Mouse (Mus musculus) hindbrain, embryonic 13.5 days (tissue): ENCODE data around the gene Ddx42. TPM values are rescaled to one million over a fixed set of nuclear protein-coding genes. Genes with fewer than 3 reads are reported as not detected.
"Not testable (repeated sequence)": the region's sequence is repeated elsewhere in the genome, so short reads cannot be mapped to it uniquely, and the experiment has no call there.

ENCODE experiments used
- ATAC-seq: fragments of 200-750 bp; cut with Nextera tagmentation; 2 replicates; pipeline ENCODE4 v1.8.0; 2017; ENCODE audit warnings: moderate TSS enrichment; ENCODE audit not compliant: low FRiP score
- H3K27ac ChIP-seq: fragments of 300-500 bp; sonication (generic); 2 replicates; pipeline ENCODE4 v1.5.1; 2015; ENCODE audit warnings: inconsistent platforms, mild to moderate bottlenecking, moderate library complexity
- H3K27me3 ChIP-seq: fragments of 300-500 bp; sonication (generic); 2 replicates; pipeline ENCODE4 v1.6.1; 2015; ENCODE audit warnings: mild to moderate bottlenecking, inconsistent platforms
- H3K36me3 ChIP-seq: fragments of 300-500 bp; sonication (generic); 2 replicates; pipeline ENCODE4 v1.6.1; 2015; ENCODE audit warnings: mild to moderate bottlenecking, inconsistent platforms
- H3K4me1 ChIP-seq: fragments of 300-500 bp; sonication (generic); replicated peaks from 2 replicates; pipeline ENCODE4 v1.6.1; 2015; ENCODE audit warnings: inconsistent platforms
- H3K4me2 ChIP-seq: fragments of 300-500 bp; sonication (generic); 2 replicates; pipeline ENCODE4 v1.6.1; 2015; ENCODE audit warnings: inconsistent platforms, mild to moderate bottlenecking, moderate library complexity
- H3K4me3 ChIP-seq: fragments of 300-500 bp; sonication (generic); 2 replicates; pipeline ENCODE4 v1.5.1; 2015; ENCODE audit warnings: mild to moderate bottlenecking, inconsistent platforms
- H3K9ac ChIP-seq: fragments of 300-500 bp; sonication (generic); 2 replicates; pipeline ENCODE4 v1.6.1; 2015; ENCODE audit warnings: mild to moderate bottlenecking, inconsistent platforms
- H3K9me3 ChIP-seq: fragments of 300-500 bp; sonication (generic); 2 replicates; pipeline ENCODE4 v1.6.1; 2016; ENCODE audit warnings: inconsistent platforms
- WGBS: fragments of 180-500 bp; shearing (Covaris S2); methylation state at CpG from one replicate; pipeline ENCODE4 v1.1.7; 2015; 5-methylcytosine and 5-hydroxymethylcytosine counted together
- polyA plus RNA-seq: library from polyadenylated mRNA; unstranded; fragments of >200 nt; fragmentation: Nextera tagmentation; extraction: Ambion mirVana; gene quantifications from 2 replicates; pipeline ENCODE4 v1.2.1, GENCODE M21; 2015

Gene Ddx42
- polyA plus RNA-seq, 1 experiment from 2014 or later = 92.0 TPM

- 92% methylated on average over 5 of the region's 5 CpGs for WGBS
- Histone ChIP-seq H3K9ac (peak overlapping the region; percentile 97; the same call in 1 of the 2 replicates), H3K36me3 (peaks cover 32% of the 10 kb centered on the region), H3K27me3 (no peaks in the 10 kb centered on the region), H3K4me3 (peak overlapping the region; percentile 96), H3K4me2 (peak overlapping the region; percentile 68), H3K4me1 (peaks cover 35% of the 10 kb centered on the region), H3K27ac (no peak overlapping the region), H3K9me3 (no peaks in the 10 kb centered on the region)
- ATAC-seq = no peak
Observed at GRCm38 (mm10) chr11:106214856-106215255, 1.9 kb upstream of the Ddx42 start.

DNA sequence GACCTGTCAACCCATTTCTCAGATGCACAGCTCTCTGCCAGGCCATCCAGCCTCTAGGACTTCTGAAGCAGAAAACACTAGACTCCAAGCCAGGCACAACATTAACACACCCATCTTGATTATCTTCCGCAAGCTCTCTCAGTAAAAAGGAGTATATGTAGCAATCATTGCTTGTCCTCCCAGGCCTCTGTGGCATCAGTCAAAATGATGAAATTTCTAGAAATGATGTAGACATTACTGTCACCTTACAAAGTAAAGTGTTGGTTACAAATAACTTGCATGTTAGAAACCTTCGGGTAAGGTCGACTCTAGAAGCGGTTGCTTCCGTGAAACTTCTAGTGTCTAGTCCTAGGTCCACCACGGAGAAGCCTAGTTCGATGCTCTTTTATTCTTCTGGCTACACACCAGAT, 1.3 kb upstream of the Ddx42 start:
- WGBS = 31% methylated on average over 7 of the region's 7 CpGs
- H3K4me2 ChIP-seq = peak overlapping the region; percentile 68
- H3K27me3 ChIP-seq = no peaks in the 10 kb centered on the region
- H3K36me3 ChIP-seq = peaks cover 26% of the 10 kb centered on the region
- peak overlapping the region; percentile 96 for H3K4me3 ChIP-seq
- ATAC-seq = no peak
- peak overlapping the region; percentile 97 for H3K9ac ChIP-seq
- peak overlapping the region; percentile 94; the same call in 1 of the 2 replicates for H3K27ac ChIP-seq
- no peaks in the 10 kb centered on the region for H3K9me3 ChIP-seq
- H3K4me1 ChIP-seq = peaks cover 41% of the 10 kb centered on the region

DNA sequence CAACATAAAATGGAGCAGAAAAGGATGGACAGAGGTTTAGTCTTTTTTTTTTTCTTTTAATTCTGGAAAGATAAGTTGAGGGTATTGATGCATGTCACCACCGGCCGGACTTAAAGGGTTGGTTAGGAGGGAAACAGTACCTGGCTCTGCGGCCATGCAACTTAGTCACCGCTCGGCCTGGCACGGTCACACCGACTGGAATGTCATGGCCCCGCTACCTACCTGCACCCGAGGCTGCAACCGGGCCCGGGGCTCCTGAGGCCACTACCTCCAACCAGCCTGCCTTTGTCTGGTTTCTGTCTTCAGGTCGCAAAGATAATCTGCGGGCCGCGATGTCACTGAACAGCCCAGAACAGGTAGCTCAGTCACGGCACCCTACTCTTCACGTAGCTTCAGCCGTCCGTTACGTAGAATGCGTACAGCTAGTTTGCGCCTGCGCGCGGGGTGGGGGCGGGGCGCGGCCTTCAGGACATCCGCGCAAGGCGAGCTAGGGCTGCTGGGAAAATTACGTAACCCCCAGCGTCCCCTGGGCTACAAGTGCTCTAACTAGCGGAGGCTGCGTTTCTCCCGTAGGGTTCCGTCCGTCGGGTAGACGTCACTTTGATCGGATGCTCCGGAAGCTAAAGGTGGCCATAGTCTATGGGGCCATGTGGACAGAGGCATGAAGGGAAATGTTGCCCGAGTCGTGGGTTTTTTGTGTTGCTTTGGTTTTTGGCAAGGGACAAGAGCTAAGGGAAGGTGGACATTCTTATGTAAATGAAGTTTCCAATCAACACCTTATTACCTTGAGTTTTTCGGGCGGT, 598 bp upstream of the Ddx42 start, which contains the start of gene Ccdc47:
TSS of gene Ccdc47 (minus strand) at position 418 of the 803 bp plus-strand sequence.
- Histone ChIP-seq H3K4me1 (peaks cover 46% of the 10 kb centered on the region), H3K9ac (peak within 1 kb of the TSS; percentile 97), H3K27ac (peak within 1 kb of the TSS; percentile 94), H3K4me2 (peak within 1 kb of the TSS; percentile 72), H3K4me3 (peak within 1 kb of the TSS; percentile 96), H3K36me3 (peaks cover 20% of the 10 kb centered on the region), H3K27me3 (no peaks in the 10 kb centered on the region), H3K9me3 (no peaks in the 10 kb centered on the region)
- peak; percentile 99 for ATAC-seq
- WGBS = under 1% methylated on average over 46 of the region's 46 CpGs

- Histone ChIP-seq H3K4me1 (peaks cover 37% of the 10 kb centered on the region), H3K4me2 (no peak overlapping the region), H3K9me3 (no peaks in the 10 kb centered on the region), H3K9ac (no peak overlapping the region), H3K36me3 (peaks cover 19% of the 10 kb centered on the region), H3K27ac (no peak overlapping the region), H3K27me3 (no peaks in the 10 kb centered on the region), H3K4me3 (no peak overlapping the region)
- no peak for ATAC-seq
- 94% methylated on average over 3 of the region's 3 CpGs for WGBS
Observed at GRCm38 (mm10) chr11:106220603-106221002, 3.9 kb downstream of the Ddx42 start.

DNA sequence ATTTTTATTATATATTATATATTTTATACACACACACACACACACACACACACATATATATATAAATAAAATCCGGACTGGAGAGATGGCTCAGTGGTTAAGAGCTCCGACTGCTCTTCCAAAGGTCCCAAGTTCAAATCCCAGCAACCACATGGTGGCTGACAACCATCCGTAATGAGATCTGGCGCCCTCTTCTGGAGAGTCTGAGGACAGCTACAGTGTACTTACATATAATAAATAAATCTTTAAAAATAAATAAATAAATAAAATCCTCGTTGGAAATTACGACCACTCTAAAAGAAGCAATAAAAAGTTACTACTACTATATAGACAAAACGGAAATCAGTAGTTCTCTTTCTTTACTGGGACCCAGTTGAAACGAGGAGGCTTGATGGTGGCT, 17.3 kb downstream of the Ddx42 start:
- H3K36me3 ChIP-seq = peaks cover 71% of the 10 kb centered on the region
- ATAC-seq, H3K9me3 ChIP-seq, H3K4me2 ChIP-seq, H3K4me1 ChIP-seq, H3K9ac ChIP-seq, H3K27ac ChIP-seq, H3K4me3 ChIP-seq, H3K27me3 ChIP-seq: not testable (repeated sequence)
- 81% methylated on average over 8 of the region's 8 CpGs for WGBS

- no peak overlapping the region for H3K27ac ChIP-seq
- no peaks in the 10 kb centered on the region for H3K4me1 ChIP-seq
- H3K27me3 ChIP-seq = no peaks in the 10 kb centered on the region
- no peak overlapping the region for H3K9ac ChIP-seq
- no peak overlapping the region for H3K4me2 ChIP-seq
- 96% methylated on average over 1 of the region's 1 CpGs for WGBS
- H3K36me3 ChIP-seq = peaks cover 99% of the 10 kb centered on the region
- H3K9me3 ChIP-seq = no peaks in the 10 kb centered on the region
- no peak for ATAC-seq
- H3K4me3 ChIP-seq = no peak overlapping the region
Observed at GRCm38 (mm10) chr11:106246834-106247233, 30.1 kb downstream of the Ddx42 start.

- H3K4me2 ChIP-seq = no peak overlapping the region
- H3K27ac ChIP-seq = no peak overlapping the region
- peaks cover 97% of the 10 kb centered on the region for H3K36me3 ChIP-seq
- no peaks in the 10 kb centered on the region for H3K27me3 ChIP-seq
- no peak for ATAC-seq
- H3K9me3 ChIP-seq = no peaks in the 10 kb centered on the region
- 90% methylated on average over 7 of the region's 7 CpGs for WGBS
- no peak overlapping the region for H3K9ac ChIP-seq
- H3K4me3 ChIP-seq = no peak overlapping the region
- no peaks in the 10 kb centered on the region for H3K4me1 ChIP-seq
Observed at GRCm38 (mm10) chr11:106249326-106249725, 32.6 kb downstream of the Ddx42 start.

GRCm38 (mm10) chr11:106254767-106255166, 38.0 kb downstream of the Ddx42 start:
- no peak overlapping the region for H3K27ac ChIP-seq
- H3K27me3 ChIP-seq = no peaks in the 10 kb centered on the region
- H3K9me3 ChIP-seq = no peaks in the 10 kb centered on the region
- peaks cover 29% of the 10 kb centered on the region for H3K4me1 ChIP-seq
- H3K36me3 ChIP-seq = peaks cover 57% of the 10 kb centered on the region
- 24% methylated on average over 2 of the region's 2 CpGs for WGBS
- no peak for ATAC-seq
- H3K4me3 ChIP-seq = peak overlapping the region; percentile 84
- peak overlapping the region; percentile 99 for H3K4me2 ChIP-seq
- peak overlapping the region; percentile 88 for H3K9ac ChIP-seq

GRCm38 (mm10) chr11:106255174-106255573, 38.4 kb downstream of the Ddx42 start:
- Histone ChIP-seq H3K9ac (peak overlapping the region; percentile 88), H3K9me3 (no peaks in the 10 kb centered on the region), H3K27me3 (no peaks in the 10 kb centered on the region), H3K4me1 (peaks cover 29% of the 10 kb centered on the region), H3K4me3 (peak overlapping the region; percentile 84), H3K36me3 (peaks cover 53% of the 10 kb centered on the region), H3K27ac (no peak overlapping the region), H3K4me2 (peak overlapping the region; percentile 99)
- ATAC-seq = peak; percentile 1; the same call in 1 of the 2 replicates
- 4% methylated on average over 22 of the region's 22 CpGs for WGBS

DNA sequence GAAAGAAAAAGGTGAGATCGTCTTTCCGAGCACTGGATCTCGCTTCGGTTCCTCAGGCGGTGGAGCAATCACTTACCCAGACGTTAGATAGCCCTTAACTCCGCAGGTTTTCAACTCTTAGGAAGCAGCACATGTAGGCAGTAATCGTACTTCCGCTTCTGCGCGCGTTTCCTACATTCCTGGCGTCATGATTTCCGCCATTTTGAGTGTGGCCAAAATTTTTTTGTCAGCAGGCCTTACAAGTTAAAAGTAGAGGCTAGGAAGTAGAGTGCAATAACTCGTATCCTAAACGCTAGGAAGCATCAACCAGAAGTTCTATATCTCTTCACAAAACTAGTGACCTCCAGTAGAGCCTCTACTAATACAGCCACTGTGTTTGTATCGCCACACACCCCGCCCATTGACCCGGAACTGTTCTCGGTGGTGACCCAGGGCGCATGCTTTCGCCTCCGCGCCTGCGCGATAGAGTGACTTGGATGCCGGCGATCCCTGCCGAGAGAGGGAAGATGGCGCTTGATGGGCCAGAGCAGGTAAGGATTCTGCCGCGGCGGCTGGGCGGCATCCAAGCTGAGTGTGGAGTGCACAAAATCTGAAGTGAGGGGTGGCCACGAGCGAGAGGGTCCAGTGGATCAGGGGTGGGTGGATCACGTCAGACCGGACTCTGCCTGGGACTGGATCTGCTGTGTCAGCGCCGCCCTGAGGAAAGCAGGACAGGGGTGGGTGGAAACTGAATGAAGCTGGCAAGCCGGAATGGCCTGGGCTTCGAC, 39.1 kb downstream of the Ddx42 start, which contains the start of the genes Ftsj3 and Psmc5:
TSS of gene Ftsj3 (minus strand) at position 395 of the 767 bp plus-strand sequence.
TSS of gene Psmc5 (plus strand) at position 470 of the 767 bp plus-strand sequence.
- Histone ChIP-seq H3K27ac (peak within 1 kb of the TSS; percentile 90), H3K36me3 (peaks cover 50% of the 10 kb centered on the region), H3K4me3 (peak within 1 kb of the TSS; percentile 84), H3K4me2 (peak within 1 kb of the TSS; percentile 99), H3K4me1 (peaks cover 29% of the 10 kb centered on the region), H3K9ac (peak within 1 kb of the TSS; percentile 88), H3K9me3 (no peaks in the 10 kb centered on the region), H3K27me3 (no peaks in the 10 kb centered on the region)
- under 1% methylated on average over 42 of the region's 42 CpGs for WGBS
- peak; percentile 97 for ATAC-seq

- H3K4me2 ChIP-seq = peak overlapping the region; percentile 99
- H3K9ac ChIP-seq = peak overlapping the region; percentile 88
- no peak overlapping the region for H3K27ac ChIP-seq
- ATAC-seq = no peak
- no peaks in the 10 kb centered on the region for H3K9me3 ChIP-seq
- WGBS = 68% methylated on average over 5 of the region's 5 CpGs
- peaks cover 29% of the 10 kb centered on the region for H3K4me1 ChIP-seq
- H3K4me3 ChIP-seq = peak overlapping the region; percentile 84
- H3K27me3 ChIP-seq = no peaks in the 10 kb centered on the region
- peaks cover 50% of the 10 kb centered on the region for H3K36me3 ChIP-seq
Observed at GRCm38 (mm10) chr11:106256775-106257174, 40.0 kb downstream of the Ddx42 start.

GRCm38 (mm10) chr11:106260826-106261450, 44.2 kb downstream of the Ddx42 start:
- WGBS = 88% methylated on average over 14 of the region's 14 CpGs
- Histone ChIP-seq H3K4me3 (no peak overlapping the region), H3K9me3 (no peaks in the 10 kb centered on the region), H3K27me3 (no peaks in the 10 kb centered on the region), H3K4me2 (no peak overlapping the region), H3K4me1 (peaks cover 19% of the 10 kb centered on the region), H3K27ac (no peak overlapping the region), H3K9ac (no peak overlapping the region), H3K36me3 (peaks cover 69% of the 10 kb centered on the region)
- no peak for ATAC-seq
